Mouse (Mus musculus): Measurements from ENCODE around the gene Fndc11.
"Not testable (repeated sequence)": the region's sequence is repeated elsewhere in the genome, so short reads cannot be mapped to it uniquely, and the experiment has no call there.

The Fndc11 gene

GRCm38 (mm10) chr2:181219538-181220216, at the start of gene Fndc11:
Gene Fndc11, plus strand, starts transcription at chr2:181220013.
- DNase-seq (ENCODE audit: low spot score) = peak; percentile 97

- DNase-seq (ENCODE audit: low spot score) = no peak
These were observed 45.2 kb upstream of the Fndc11 start for GRCm38 (mm10) chr2:181174646-181175045.

- no peak for DNase-seq (ENCODE audit: low spot score)
These were observed 41.8 kb upstream of the Fndc11 start for GRCm38 (mm10) chr2:181178015-181178414.

GRCm38 (mm10) chr2:181178471-181178870, 41.3 kb upstream of the Fndc11 start:
- DNase-seq (ENCODE audit: low spot score) = no peak

DNA sequence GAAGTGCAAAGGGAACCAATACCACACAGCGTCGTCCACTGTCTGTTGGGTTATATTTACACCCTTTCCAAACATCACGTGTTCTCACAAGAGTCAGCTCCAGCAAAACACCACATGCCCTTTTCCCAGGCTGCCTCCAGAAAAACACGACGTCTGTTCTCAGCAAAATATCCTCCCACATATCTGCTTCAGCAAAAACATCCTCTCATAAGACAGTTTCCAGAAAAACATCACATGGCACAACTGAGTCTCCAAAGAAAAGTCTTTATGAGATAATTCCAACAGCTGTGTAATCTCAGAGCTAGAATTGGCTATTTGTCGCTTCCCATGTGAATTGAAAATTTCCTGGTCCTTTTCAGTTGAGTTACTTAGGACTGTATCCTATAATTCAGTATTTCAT, 38.9 kb upstream of the Fndc11 start:
- DNase-seq (ENCODE audit: low spot score) = no peak

GRCm38 (mm10) chr2:181186635-181187034, 33.2 kb upstream of the Fndc11 start:
- DNase-seq (ENCODE audit: low spot score) = peak; percentile 87

GRCm38 (mm10) chr2:181187121-181188000, 32.5 kb upstream of the Fndc11 start, which contains the start of gene Ppdpf:
Gene Ppdpf, plus strand, starts transcription at chr2:181187247.
- peak; percentile 98 for DNase-seq (ENCODE audit: low spot score)

DNA sequence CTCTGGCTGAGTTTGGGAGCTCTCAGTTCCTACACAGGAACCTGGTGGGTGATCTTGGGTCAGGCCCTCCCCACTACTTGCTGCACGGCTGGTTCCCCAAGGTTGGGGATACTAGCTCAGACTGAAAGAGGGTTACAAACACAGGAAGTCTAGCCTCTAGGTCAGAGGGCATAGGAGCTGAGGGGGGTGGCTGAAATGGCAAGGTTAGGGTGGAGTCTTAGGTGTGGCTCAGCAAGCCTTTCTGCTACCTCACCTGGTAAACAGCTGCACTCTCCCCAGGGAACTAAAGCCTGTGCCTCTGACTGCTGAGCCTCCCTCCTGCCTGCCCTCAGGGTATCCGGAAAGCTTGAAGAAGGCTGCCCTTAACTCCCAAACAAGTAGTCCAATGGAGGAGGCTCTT, 31.1 kb upstream of the Fndc11 start:
- DNase-seq (ENCODE audit: low spot score) = peak; percentile 16

- DNase-seq (ENCODE audit: low spot score) = no peak
These were observed 30.5 kb upstream of the Fndc11 start for GRCm38 (mm10) chr2:181189321-181189720.

GRCm38 (mm10) chr2:181191385-181191784, 28.4 kb upstream of the Fndc11 start:
- not testable (repeated sequence) for DNase-seq (ENCODE audit: low spot score)

GRCm38 (mm10) chr2:181191936-181192335, 27.9 kb upstream of the Fndc11 start:
- DNase-seq (ENCODE audit: low spot score) = no peak

DNA sequence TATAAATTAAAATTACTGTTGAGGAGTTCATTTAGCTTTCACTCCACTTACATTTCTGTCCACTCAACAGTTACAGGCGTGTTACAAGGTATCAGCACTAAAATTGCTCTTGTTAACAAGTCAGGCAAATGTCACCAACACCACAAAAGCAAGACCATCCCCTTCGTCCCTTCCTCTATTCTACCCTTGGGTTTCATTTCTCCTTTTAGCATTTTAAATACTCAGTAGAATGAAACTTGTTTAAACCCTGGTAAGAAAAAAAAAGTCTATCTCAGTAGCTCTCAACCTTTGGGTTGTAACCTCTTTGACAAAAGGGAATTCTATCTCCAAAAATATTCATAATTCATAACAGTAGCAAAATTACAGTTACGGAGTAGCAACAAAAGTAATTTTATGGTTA, 26.8 kb upstream of the Fndc11 start:
- no peak for DNase-seq (ENCODE audit: low spot score)

GRCm38 (mm10) chr2:181196628-181197300, 23.0 kb upstream of the Fndc11 start:
- no peak for DNase-seq (ENCODE audit: low spot score)

DNA sequence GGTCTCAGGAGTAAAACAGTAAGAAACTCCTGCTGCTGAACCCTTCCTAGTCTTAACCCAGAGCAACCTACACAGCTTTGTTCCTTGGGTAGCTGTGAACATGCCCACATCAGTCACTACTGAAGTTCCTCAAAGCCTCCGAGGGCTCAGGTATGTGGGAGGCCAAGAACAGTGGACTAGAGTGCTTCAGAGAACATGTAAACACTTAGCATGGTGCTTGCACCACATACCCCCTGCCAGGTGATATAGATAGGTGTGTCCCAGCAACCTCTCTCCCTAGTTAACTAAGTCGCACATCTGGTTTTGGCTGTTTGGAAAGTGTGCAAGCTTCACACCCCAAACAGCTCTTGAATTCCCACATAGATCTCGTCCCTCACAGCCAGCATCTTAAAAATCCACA, 18.2 kb upstream of the Fndc11 start:
- no peak for DNase-seq (ENCODE audit: low spot score)

DNA sequence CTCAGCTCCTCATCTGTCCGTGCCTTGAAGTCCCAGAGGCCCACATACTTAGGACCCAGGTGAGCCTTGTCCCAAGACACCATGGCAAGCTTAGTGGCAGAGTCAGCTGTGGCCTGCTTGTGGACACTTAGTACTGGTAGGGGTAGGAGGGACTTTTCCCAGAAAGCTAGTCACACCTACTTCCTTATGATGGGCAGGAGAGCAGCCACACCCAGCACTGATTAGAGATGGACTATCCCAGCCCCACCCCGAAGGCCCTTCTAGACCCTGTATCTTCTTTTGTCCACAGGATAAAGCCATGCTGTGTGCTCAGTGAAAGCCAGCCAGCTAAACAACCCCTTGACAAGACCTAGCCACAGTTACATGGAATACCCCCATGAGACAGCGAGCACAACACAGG, 17.4 kb upstream of the Fndc11 start, which contains the start of gene Ptk6:
TSS of gene Ptk6 (minus strand) at position 368 of the 400 bp plus-strand sequence.
- no peak for DNase-seq (ENCODE audit: low spot score)

DNA sequence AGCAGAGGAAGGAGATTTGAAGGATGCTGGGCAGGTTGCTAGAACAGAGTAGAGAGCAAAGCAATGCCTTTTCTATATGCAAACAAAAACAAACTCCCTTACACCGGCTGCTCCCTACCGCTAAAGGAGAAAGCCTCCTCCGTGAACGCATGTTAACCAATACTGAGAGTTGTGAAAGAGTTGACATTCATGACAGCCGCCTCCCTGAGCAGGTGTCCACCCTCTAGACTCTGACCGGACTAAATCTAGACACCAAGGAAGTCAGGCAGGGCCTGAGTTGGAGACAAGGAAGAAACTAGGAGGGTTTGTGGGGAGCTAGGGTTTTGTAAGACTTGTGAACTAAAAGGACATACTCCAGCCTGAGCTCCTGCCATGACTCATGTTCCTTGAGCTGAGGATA, 16.9 kb upstream of the Fndc11 start:
- no peak for DNase-seq (ENCODE audit: low spot score)

DNA sequence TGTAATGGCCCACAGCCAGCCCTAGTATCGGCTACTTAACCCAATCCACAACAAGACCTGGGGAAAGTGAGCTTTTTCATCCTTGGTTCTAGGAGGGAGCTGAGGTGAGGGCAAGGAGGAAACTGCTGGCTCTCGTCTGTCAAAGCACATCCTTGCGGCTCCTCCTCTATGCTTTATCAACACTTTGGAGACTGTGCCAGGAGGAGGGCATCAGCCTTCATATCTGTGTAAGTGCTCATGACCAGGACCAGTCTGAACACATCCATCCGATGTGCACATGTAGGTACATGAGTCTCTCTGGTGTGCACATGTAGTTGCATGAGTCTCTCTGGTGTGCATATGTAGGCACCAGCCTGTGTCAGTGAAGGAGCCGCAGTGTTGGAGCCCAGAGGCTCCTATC, 14.1 kb upstream of the Fndc11 start:
- DNase-seq (ENCODE audit: low spot score) = no peak

GRCm38 (mm10) chr2:181206118-181206517, 13.7 kb upstream of the Fndc11 start:
- DNase-seq (ENCODE audit: low spot score) = no peak

DNA sequence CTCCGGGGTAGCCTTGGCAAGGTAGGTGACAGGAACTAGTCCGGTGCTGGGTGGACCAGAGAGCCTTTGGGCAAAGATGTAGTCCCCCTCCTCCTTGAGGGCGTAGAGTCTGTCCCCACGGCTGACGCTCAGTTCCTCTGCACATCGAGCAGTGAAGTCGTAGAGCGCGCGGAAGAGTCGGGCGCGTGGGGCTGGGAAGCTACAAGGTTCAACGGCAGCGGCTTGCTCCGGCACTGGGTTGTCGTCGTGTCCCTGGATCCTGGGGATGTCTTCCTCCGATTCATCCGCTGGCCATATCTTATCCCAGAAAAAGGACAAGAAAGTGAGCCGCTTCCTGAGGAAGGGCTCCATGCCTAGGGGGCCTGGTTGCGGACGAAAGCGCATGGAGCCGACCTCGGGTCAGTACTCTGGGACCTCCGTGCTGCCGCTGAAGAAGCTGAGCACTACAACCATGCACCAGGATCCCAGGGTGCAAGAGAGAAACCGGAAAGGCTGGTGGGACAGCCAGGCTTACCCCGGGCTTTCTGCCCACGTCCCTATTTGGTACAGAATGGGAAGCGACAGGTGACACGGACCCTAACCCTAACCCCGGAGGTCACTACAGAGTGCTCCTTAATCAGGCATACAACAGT, 7.3 kb upstream of the Fndc11 start:
- peak; percentile 23 for DNase-seq (ENCODE audit: low spot score)

GRCm38 (mm10) chr2:181213021-181213445, 6.8 kb upstream of the Fndc11 start, which contains the start of gene Srms:
Gene Srms, minus strand, starts transcription at chr2:181213185.
- peak; percentile 48 for DNase-seq (ENCODE audit: low spot score)

DNA sequence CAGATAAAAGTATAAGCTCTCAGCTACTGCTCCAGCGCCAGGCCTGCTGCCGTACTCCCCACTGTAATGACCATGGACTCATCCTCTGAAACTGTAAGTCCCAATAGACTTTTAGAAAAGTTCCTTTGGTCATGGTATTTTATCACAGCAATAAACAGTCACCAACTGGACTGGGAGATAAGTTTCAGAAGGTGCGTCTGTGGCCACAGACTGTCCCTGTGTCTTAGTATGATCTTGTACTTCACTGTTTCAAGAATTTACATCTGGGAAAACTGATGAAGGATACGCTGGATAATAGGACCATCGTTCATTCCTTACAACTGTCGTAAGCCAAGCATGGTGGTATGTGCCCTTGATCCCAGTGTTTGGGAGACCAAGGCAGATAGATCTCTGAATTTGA, 3.8 kb upstream of the Fndc11 start:
- no peak for DNase-seq (ENCODE audit: low spot score)

DNA sequence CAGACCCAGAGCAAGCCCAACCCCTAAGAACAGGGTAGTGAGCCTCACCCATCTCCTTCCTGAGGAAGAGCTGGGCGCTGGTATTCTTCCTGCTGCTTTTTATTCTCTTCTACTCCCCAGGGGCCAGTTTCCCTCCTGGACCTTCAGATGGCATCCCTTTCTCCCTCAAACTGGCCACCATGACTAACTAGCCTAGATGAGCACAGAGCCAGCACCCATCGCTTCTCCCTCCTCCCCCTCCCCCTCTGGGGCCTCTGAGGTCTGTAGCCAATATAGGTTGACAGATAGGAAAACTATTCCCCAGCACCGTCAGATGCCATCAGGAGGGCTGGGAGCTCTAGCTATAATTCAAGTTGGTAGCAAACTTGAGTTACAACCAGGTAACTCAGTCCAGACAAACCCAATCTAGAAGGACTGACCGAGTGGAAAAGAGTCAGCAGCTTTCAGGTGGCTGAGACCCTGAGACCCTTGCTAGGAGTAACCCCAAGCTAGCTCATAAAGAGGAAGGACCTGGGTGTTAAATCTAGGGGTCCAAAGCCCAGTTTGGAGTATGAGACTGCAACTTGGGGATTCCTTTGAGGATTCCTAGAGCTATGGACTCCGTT, 830 bp upstream of the Fndc11 start:
- no peak for DNase-seq (ENCODE audit: low spot score)

All from T-cell, adult 2 months (primary cell).